Mouse (Mus musculus) stomach, adult 2 months (tissue): Measurements from ENCODE around the gene Sult1d1. TPM values are rescaled to one million over a fixed set of nuclear protein-coding genes. Genes with fewer than 3 reads are reported as not detected.

Source experiments
- polyA plus RNA-seq: library from polyadenylated mRNA; depleted of rRNA; stranded (reverse); fragments of >200 nt; gene quantifications from 2 replicates; pipeline ENCODE4 v1.2.3, GENCODE M21; 2012; rRNA removed

Gene Sult1d1
- 0.15 and 0.25 TPM in 2 replicates for polyA plus RNA-seq

GRCm38 (mm10) chr5:87568845-87569244, at the start of gene Sult1d1:
TSS of gene Sult1d1 (minus strand) at chr5:87569027.

GRCm38 (mm10) chr5:87591494-87591893, 22.7 kb upstream of the Sult1d1 start, which contains the start of gene Sult1e1:
TSS of gene Sult1e1 (minus strand) at chr5:87591594.

GRCm38 (mm10) chr5:87538111-87538510, 30.7 kb downstream of the Sult1d1 start, which contains the start of gene Sult1b1:
TSS of gene Sult1b1 (minus strand) at chr5:87538195.

Other genes starting within 250 kb of the Sult1d1 start
- gene Ugt2a3, start 231.8 kb downstream of the Sult1d1 start, polyA plus RNA-seq = 0.11 and 0.24 TPM in 2 replicates
- not detected in 2 replicates for gene Ugt2b38, start 144.8 kb downstream of the Sult1d1 start, polyA plus RNA-seq
- not detected in 2 replicates for gene Ugt2a2, start 86.8 kb downstream of the Sult1d1 start, polyA plus RNA-seq
- not detected in 2 replicates for gene Gm43638, start 82.2 kb downstream of the Sult1d1 start, polyA plus RNA-seq
- not detected in 2 replicates for gene Ugt2a1, start 78.2 kb downstream of the Sult1d1 start, polyA plus RNA-seq
- 0.52 and 0.95 TPM in 2 replicates for gene Sult1b1, start 30.8 kb downstream of the Sult1d1 start, polyA plus RNA-seq
- not detected in 2 replicates for gene Sult1e1, start 22.6 kb upstream of the Sult1d1 start, polyA plus RNA-seq
- not detected in 2 replicates for gene Csn1s1, start 97.2 kb upstream of the Sult1d1 start, polyA plus RNA-seq
- gene Csn2, start 130.6 kb upstream of the Sult1d1 start, polyA plus RNA-seq = not detected in 2 replicates
- gene Csn1s2a, start 205.5 kb upstream of the Sult1d1 start, polyA plus RNA-seq = not detected in 2 replicates
- gene Csn1s2b, start 239.1 kb upstream of the Sult1d1 start, polyA plus RNA-seq = not detected in 2 replicates